Mouse (Mus musculus) gastrocnemius, postnatal 25 days (tissue): ENCODE results near the gene Vcl. TPM values are rescaled to one million over a fixed set of nuclear protein-coding genes. Genes with fewer than 3 reads are reported as not detected.
A peak's percentile ranks its signal among the peaks of the same experiment; 100 is the strongest.

Experiments used
- DNase-seq: peaks from one replicate; pipeline ENCODE4 v3.0.0; 2022
- total RNA-seq, 2 experiments: library from RNA; stranded (reverse); gene quantifications; 1 replicate in 1 of 2; 2 replicates in 1 of 2; pipeline ENCODE4 v1.2.3; 2021

The Vcl gene
- total RNA-seq, 2 experiments from 2014 or later: 78.4 to 94.0 TPM

DNA sequence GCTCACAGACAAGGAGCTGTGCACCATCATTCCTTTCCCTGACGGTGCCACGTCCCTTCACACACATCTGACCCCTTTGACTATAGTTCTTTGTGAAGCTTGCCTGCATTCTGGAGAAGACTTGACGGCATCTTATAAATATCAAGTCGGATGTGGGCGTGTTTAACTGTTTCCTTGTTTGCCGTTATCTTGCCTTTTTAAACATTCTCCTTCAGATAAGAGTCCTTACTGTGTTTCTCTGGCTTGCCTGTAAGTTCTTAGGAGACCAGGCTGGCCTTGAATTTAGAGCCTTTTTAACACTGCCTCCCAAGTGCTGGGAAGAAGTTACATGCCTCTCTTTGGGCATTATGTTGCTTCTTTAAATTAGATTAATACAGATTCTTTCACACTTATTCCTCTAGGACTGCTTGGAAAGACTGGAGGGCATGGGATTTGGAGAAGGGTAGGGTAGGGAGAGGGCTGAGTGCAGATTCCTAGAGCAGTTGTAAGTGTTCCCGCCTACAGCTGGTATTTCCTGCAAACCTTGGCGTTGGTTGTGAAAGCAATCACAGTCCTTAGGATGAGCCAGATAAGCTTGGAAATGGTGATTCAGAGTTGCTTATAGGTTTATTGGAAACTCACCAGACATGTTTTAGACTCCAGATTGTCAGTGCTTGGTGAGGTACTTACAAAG is 136.4 kb downstream of the Vcl start:
- DNase-seq: no peak

DNA sequence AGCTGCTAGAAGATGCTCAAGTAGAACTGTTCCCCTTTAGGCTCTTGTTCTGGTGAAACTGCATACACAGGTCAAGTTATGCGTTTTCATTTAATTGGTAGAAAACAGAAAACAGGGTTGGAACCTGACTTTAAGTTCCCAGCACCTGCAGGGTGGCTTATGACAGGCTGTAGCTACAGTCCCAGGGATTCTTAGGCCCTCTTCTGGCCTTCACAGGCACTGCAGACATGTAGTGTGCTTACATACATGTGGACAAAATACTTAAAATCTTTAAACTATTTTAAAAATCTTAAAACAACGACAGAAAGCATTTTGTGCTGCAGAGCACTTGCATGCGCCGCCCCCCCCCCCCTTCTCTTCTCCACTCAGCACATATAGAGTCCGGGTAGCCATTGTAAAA is 140.4 kb downstream of the Vcl start:
- no peak for DNase-seq

DNA sequence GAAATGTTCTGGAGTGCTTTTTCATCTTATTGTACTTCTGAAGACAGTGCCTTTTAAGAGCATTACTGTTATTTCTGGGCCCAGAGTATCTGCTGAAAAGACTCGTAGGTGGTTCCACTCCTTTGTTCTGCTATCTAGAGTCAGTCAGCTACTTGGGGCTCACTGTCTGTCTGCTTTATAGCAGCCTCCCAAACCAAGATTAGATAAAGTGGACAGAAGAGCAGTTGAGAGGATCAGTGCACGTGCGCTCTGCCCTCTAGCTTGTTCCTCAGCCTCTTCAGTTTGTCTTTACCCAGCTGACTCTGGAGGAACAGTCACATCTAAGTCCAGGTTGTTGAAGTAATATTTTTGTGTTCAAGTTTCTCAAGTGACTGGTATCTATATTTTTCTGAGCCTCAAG is 144.8 kb downstream of the Vcl start:
- DNase-seq: no peak

- no peak for DNase-seq
Observed at GRCm38 (mm10) chr14:21074398-21075320, 145.5 kb downstream of the Vcl start.

GRCm38 (mm10) chr14:21075751-21076500 is 146.7 kb downstream of the Vcl start:
- peak; percentile 95 for DNase-seq

DNA sequence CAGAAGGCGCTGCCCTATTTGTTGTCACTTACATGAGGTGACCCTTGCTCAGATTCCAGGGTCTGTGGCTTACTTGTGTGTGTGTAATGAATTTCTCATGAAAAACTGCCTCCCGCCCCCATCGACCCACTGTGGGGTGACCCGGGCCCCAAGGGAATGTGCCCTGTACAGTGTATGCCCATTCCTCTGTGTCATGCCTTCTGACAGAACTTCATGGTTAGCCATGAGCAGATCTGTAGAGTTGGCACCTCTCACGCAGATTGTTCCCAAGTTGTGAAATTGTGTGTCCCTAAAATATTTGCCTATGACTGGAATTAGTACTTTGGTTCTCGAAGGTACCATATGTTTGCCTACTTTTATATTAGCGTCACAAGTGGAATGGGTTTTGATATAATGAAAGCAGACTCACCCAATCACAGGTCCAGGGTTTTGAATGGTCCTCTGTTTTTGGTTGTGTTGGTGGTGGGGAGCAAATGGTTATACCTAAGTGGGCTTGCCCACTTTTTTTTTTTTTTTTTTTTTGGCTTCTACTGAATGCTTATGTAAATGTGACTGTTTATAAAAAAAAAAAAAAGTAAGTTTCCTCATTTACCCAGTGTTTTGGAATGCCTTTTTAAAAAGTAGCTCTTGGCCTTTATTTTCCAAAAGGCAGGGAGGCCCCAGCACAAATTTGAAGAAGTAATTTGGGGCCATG is 147.4 kb downstream of the Vcl start:
- no peak for DNase-seq

DNA sequence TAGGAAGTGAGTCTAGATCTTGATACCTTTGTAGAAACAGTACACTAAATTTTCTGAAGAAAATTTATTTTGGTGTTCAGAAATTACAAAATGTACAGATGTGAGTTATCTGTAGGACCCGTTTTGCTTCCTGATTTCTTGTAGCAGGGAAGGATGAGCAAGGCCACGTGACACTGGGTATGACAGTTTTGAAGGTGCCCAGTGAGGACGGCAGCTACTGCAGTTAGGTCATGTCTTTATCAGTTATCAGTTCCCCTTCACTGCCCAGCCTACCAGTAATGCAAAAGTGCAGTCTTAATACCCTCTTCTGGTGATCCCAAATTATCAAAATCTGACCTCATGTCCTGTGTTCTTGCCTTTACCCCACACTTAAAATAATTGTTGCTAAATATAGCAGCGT is 148.7 kb downstream of the Vcl start:
- DNase-seq: no peak

- no peak for DNase-seq
Observed at GRCm38 (mm10) chr14:21078511-21078910, 149.3 kb downstream of the Vcl start.

GRCm38 (mm10) chr14:21082823-21083222 is 153.6 kb downstream of the Vcl start:
- no peak for DNase-seq

Other genes with a start within 250 kb of the Vcl start
- 1 to 10 TPM; 2.7 to 4.0 TPM for gene Fut11, start 234.4 kb upstream of the Vcl start, total RNA-seq
- gene Chchd1, start 226.4 kb upstream of the Vcl start, total RNA-seq: 100 to 1,000 TPM; 110 to 119 TPM
- 10 to 100 TPM; 33.0 to 33.6 TPM for gene Zswim8, start 221.8 kb upstream of the Vcl start, total RNA-seq
- gene Ndst2, start 194.8 kb upstream of the Vcl start, total RNA-seq: 1 to 10 TPM; 6.0 to 6.6 TPM
- gene Camk2g, start 135.3 kb upstream of the Vcl start, total RNA-seq: 100 to 1,000 TPM; 149 to 190 TPM
- 10 to 100 TPM; 19.1 to 19.6 TPM for gene Plau, start 92.7 kb upstream of the Vcl start, total RNA-seq
- 10 to 100 TPM; 32.5 to 34.9 TPM for gene Ap3m1, start 123.1 kb downstream of the Vcl start, total RNA-seq
- 100 to 1,000 TPM in 1 of 2 experiments, 10 to 100 TPM in 1; 96.4 to 109 TPM for gene Adk, start 123.2 kb downstream of the Vcl start, total RNA-seq